Mouse (Mus musculus): ENCODE measurements around the gene Arl6ip1. TPM values are rescaled to one million over a fixed set of nuclear protein-coding genes. Genes with fewer than 3 reads are reported as not detected.

The Arl6ip1 gene
- polyA plus RNA-seq, 1 experiment from 2014 or later = 409 TPM

- peaks cover 25% of the 10 kb centered on the region for H3K4me1 ChIP-seq
- H3K4me2 ChIP-seq (replicated peaks) = peak overlapping the region; percentile 61
- H3K9ac ChIP-seq = no peak overlapping the region
- peak overlapping the region; percentile 96 for H3K4me3 ChIP-seq (replicated peaks)
- ATAC-seq (ENCODE audit: insufficient number of reproducible peaks, low FRiP score, low TSS enrichment, low read depth) = no peak
- no peaks in the 10 kb centered on the region for H3K9me3 ChIP-seq (replicated peaks)
- H3K27me3 ChIP-seq = no peaks in the 10 kb centered on the region
- H3K36me3 ChIP-seq = peaks cover 52% of the 10 kb centered on the region
- 19% methylated on average over 8 of the region's 8 CpGs for WGBS
- H3K27ac ChIP-seq (replicated peaks) = no peak overlapping the region
These were observed 12.5 kb downstream of the Arl6ip1 start for GRCm38 (mm10) chr7:118116787-118117538.

GRCm38 (mm10) chr7:118115877-118116568, 13.4 kb downstream of the Arl6ip1 start, which contains the start of gene Rps15a:
TSS of gene Rps15a (minus strand) at chr7:118116188.
- WGBS = under 1% methylated on average over 40 of the region's 40 CpGs
- Histone ChIP-seq H3K9ac (peak within 1 kb of the TSS; percentile 96), H3K4me1 (peaks cover 34% of the 10 kb centered on the region), H3K36me3 (peaks cover 59% of the 10 kb centered on the region), H3K4me3 (replicated peaks) (peak within 1 kb of the TSS; percentile 96), H3K9me3 (replicated peaks) (no peaks in the 10 kb centered on the region), H3K4me2 (replicated peaks) (peak within 1 kb of the TSS; percentile 70), H3K27ac (replicated peaks) (peak within 1 kb of the TSS; percentile 94), H3K27me3 (no peaks in the 10 kb centered on the region)
- peak; percentile 80 for ATAC-seq (ENCODE audit: insufficient number of reproducible peaks, low FRiP score, low TSS enrichment, low read depth)

GRCm38 (mm10) chr7:118115533-118115876, 14.0 kb downstream of the Arl6ip1 start:
- Histone ChIP-seq H3K27me3 (no peaks in the 10 kb centered on the region), H3K27ac (replicated peaks) (peak overlapping the region; percentile 94), H3K9ac (peak overlapping the region; percentile 96), H3K9me3 (replicated peaks) (no peaks in the 10 kb centered on the region), H3K4me2 (replicated peaks) (peak overlapping the region; percentile 70), H3K36me3 (peaks cover 59% of the 10 kb centered on the region), H3K4me3 (replicated peaks) (peak overlapping the region; percentile 96), H3K4me1 (peaks cover 37% of the 10 kb centered on the region)
- under 1% methylated on average over 20 of the region's 20 CpGs for WGBS
- ATAC-seq (ENCODE audit: insufficient number of reproducible peaks, low FRiP score, low TSS enrichment, low read depth) = peak; percentile 67

GRCm38 (mm10) chr7:118113541-118114297, 15.7 kb downstream of the Arl6ip1 start:
- H3K27ac ChIP-seq (replicated peaks) = no peak overlapping the region
- peaks cover 37% of the 10 kb centered on the region for H3K4me1 ChIP-seq
- H3K9me3 ChIP-seq (replicated peaks) = no peaks in the 10 kb centered on the region
- H3K4me2 ChIP-seq (replicated peaks) = peak overlapping the region; percentile 70
- no peak for ATAC-seq (ENCODE audit: insufficient number of reproducible peaks, low FRiP score, low TSS enrichment, low read depth)
- WGBS = 62% methylated on average over 5 of the region's 5 CpGs
- peaks cover 60% of the 10 kb centered on the region for H3K36me3 ChIP-seq
- H3K27me3 ChIP-seq = no peaks in the 10 kb centered on the region
- H3K4me3 ChIP-seq (replicated peaks) = peak overlapping the region; percentile 96
- 0 out of 2 replicates have a peak overlapping the region, but pooled peaks have one; percentile 96 for H3K9ac ChIP-seq

- H3K9ac ChIP-seq = no peak overlapping the region
- H3K4me1 ChIP-seq = peaks cover 37% of the 10 kb centered on the region
- WGBS = 78% methylated on average over 3 of the region's 3 CpGs
- H3K27me3 ChIP-seq = no peaks in the 10 kb centered on the region
- peaks cover 82% of the 10 kb centered on the region for H3K36me3 ChIP-seq
- no peak for ATAC-seq (ENCODE audit: insufficient number of reproducible peaks, low FRiP score, low TSS enrichment, low read depth)
- no peak overlapping the region for H3K4me3 ChIP-seq (replicated peaks)
- no peaks in the 10 kb centered on the region for H3K9me3 ChIP-seq (replicated peaks)
- peak overlapping the region; percentile 15; the same call in 1 of the 2 replicates for H3K4me2 ChIP-seq (replicated peaks)
- no peak overlapping the region for H3K27ac ChIP-seq (replicated peaks)
These were observed 18.3 kb downstream of the Arl6ip1 start for GRCm38 (mm10) chr7:118111128-118111527.

- H3K9me3 ChIP-seq (replicated peaks) = no peaks in the 10 kb centered on the region
- H3K9ac ChIP-seq = no peak overlapping the region
- peaks cover 21% of the 10 kb centered on the region for H3K4me1 ChIP-seq
- no peak for ATAC-seq (ENCODE audit: insufficient number of reproducible peaks, low FRiP score, low TSS enrichment, low read depth)
- H3K4me2 ChIP-seq (replicated peaks) = no peak overlapping the region
- H3K27me3 ChIP-seq = no peaks in the 10 kb centered on the region
- WGBS = 56% methylated on average over 1 of the region's 1 CpGs
- no peak overlapping the region for H3K4me3 ChIP-seq (replicated peaks)
- peaks cover 84% of the 10 kb centered on the region for H3K36me3 ChIP-seq
- H3K27ac ChIP-seq (replicated peaks) = no peak overlapping the region
These were observed 21.8 kb downstream of the Arl6ip1 start for GRCm38 (mm10) chr7:118107671-118108070.

GRCm38 (mm10) chr7:118104458-118105052, 24.9 kb downstream of the Arl6ip1 start:
- H3K9ac ChIP-seq = no peak overlapping the region
- H3K27ac ChIP-seq (replicated peaks) = 0 out of 2 replicates have a peak overlapping the region, but pooled peaks have one; percentile 13
- 73% methylated on average over 5 of the region's 5 CpGs for WGBS
- ATAC-seq (ENCODE audit: insufficient number of reproducible peaks, low FRiP score, low TSS enrichment, low read depth) = no peak
- H3K4me3 ChIP-seq (replicated peaks) = no peak overlapping the region
- no peaks in the 10 kb centered on the region for H3K9me3 ChIP-seq (replicated peaks)
- no peak overlapping the region for H3K4me2 ChIP-seq (replicated peaks)
- H3K27me3 ChIP-seq = no peaks in the 10 kb centered on the region
- peaks cover 54% of the 10 kb centered on the region for H3K36me3 ChIP-seq
- 0 out of 2 replicates have a peak, but pooled peaks cover 6% of the 10 kb centered on the region for H3K4me1 ChIP-seq

- ATAC-seq (ENCODE audit: insufficient number of reproducible peaks, low FRiP score, low TSS enrichment, low read depth) = no peak; the same call in 1 of the 2 replicates
- 39% methylated on average over 5 of the region's 5 CpGs for WGBS
- 0 out of 2 replicates have a peak overlapping the region, but pooled peaks have one; percentile 30 for H3K27ac ChIP-seq (replicated peaks)
These were observed 25.7 kb downstream of the Arl6ip1 start for GRCm38 (mm10) chr7:118103462-118104379.

GRCm38 (mm10) chr7:118102678-118103461, 26.6 kb downstream of the Arl6ip1 start:
- 32% methylated on average over 4 of the region's 4 CpGs for WGBS

More at GRCm38 (mm10) chr7:118103462-118104379, 25.7 kb downstream of the Arl6ip1 start:
- Histone ChIP-seq H3K9me3 (replicated peaks) (no peaks in the 10 kb centered on the region), H3K27me3 (no peaks in the 10 kb centered on the region), H3K36me3 (peaks cover 46% of the 10 kb centered on the region), H3K9ac (no peak overlapping the region), H3K4me2 (replicated peaks) (no peak overlapping the region), H3K4me3 (replicated peaks) (no peak overlapping the region), H3K4me1 (0 out of 2 replicates have a peak, but pooled peaks cover 6% of the 10 kb centered on the region)

More at GRCm38 (mm10) chr7:118102678-118103461, 26.6 kb downstream of the Arl6ip1 start:
- no peak overlapping the region for H3K4me2 ChIP-seq (replicated peaks)
- no peak overlapping the region for H3K4me3 ChIP-seq (replicated peaks)
- H3K4me1 ChIP-seq = 0 out of 2 replicates have a peak, but pooled peaks cover 6% of the 10 kb centered on the region
- peaks cover 37% of the 10 kb centered on the region for H3K36me3 ChIP-seq
- no peak overlapping the region for H3K9ac ChIP-seq
- no peaks in the 10 kb centered on the region for H3K27me3 ChIP-seq
- H3K27ac ChIP-seq (replicated peaks) = 0 out of 2 replicates have a peak overlapping the region, but pooled peaks have one; percentile 30
- H3K9me3 ChIP-seq (replicated peaks) = no peaks in the 10 kb centered on the region
- no peak for ATAC-seq (ENCODE audit: insufficient number of reproducible peaks, low FRiP score, low TSS enrichment, low read depth)
